Mouse (Mus musculus) urinary bladder, postnatal 10 days (tissue): ENCODE measurements around the gene Syngap1.
"Not testable (repeated sequence)": the region's sequence is repeated elsewhere in the genome, so short reads cannot be mapped to it uniquely, and the experiment has no call there.

ENCODE experiments used
- DNase-seq: peaks from one replicate; pipeline ENCODE4 v3.0.0; 2022; ENCODE audit warnings: low spot score

Syngap1 gene

GRCm38 (mm10) chr17:26956895-26957294 lies 15.8 kb downstream of the Syngap1 start:
- DNase-seq = peak; percentile 7

- DNase-seq = peak; percentile 8
Observed at GRCm38 (mm10) chr17:26957872-26958271, 16.8 kb downstream of the Syngap1 start.

GRCm38 (mm10) chr17:26958880-26959279 lies 17.8 kb downstream of the Syngap1 start:
- no peak for DNase-seq

GRCm38 (mm10) chr17:26959815-26960214 lies 18.8 kb downstream of the Syngap1 start:
- DNase-seq = no peak

GRCm38 (mm10) chr17:26961572-26962240 lies 20.7 kb downstream of the Syngap1 start:
- no peak for DNase-seq

GRCm38 (mm10) chr17:26966993-26967392 lies 25.9 kb downstream of the Syngap1 start:
- no peak for DNase-seq

GRCm38 (mm10) chr17:26967477-26967876 lies 26.4 kb downstream of the Syngap1 start:
- DNase-seq = no peak

- no peak for DNase-seq
Observed at GRCm38 (mm10) chr17:26968200-26968611, 27.2 kb downstream of the Syngap1 start.

GRCm38 (mm10) chr17:26969257-26969656 lies 28.2 kb downstream of the Syngap1 start:
- DNase-seq = no peak

- no peak for DNase-seq
Observed at GRCm38 (mm10) chr17:26970221-26970620, 29.2 kb downstream of the Syngap1 start.

- DNase-seq = no peak
Observed at GRCm38 (mm10) chr17:26971247-26971905, 30.3 kb downstream of the Syngap1 start.

GRCm38 (mm10) chr17:26972107-26972506 lies 31.1 kb downstream of the Syngap1 start:
- no peak for DNase-seq

- DNase-seq = peak; percentile 88
Observed at GRCm38 (mm10) chr17:26972703-26973574, 31.9 kb downstream of the Syngap1 start, which contains the start of gene Zbtb9. Zbtb9 (plus strand) TSS chr17:26973167.

- DNase-seq = no peak
Observed at GRCm38 (mm10) chr17:26974547-26974946, 33.5 kb downstream of the Syngap1 start.

- no peak for DNase-seq
Observed at GRCm38 (mm10) chr17:26975415-26975814, 34.4 kb downstream of the Syngap1 start.

- not testable (repeated sequence) for DNase-seq
Observed at GRCm38 (mm10) chr17:26977354-26977753, 36.3 kb downstream of the Syngap1 start.

- no peak for DNase-seq
Observed at GRCm38 (mm10) chr17:26979426-26979825, 38.4 kb downstream of the Syngap1 start.

GRCm38 (mm10) chr17:26981050-26981449 lies 40.0 kb downstream of the Syngap1 start:
- no peak for DNase-seq

GRCm38 (mm10) chr17:26983382-26983781 lies 42.3 kb downstream of the Syngap1 start:
- DNase-seq = no peak

- DNase-seq = no peak
Observed at GRCm38 (mm10) chr17:26985503-26986179, 44.6 kb downstream of the Syngap1 start.

- no peak for DNase-seq
Observed at GRCm38 (mm10) chr17:26990521-26990920, 49.5 kb downstream of the Syngap1 start.

GRCm38 (mm10) chr17:26994410-26994809 lies 53.4 kb downstream of the Syngap1 start:
- no peak for DNase-seq
